8 mouse cellular contexts compared by ENCODE assay signal in genomic region chr12:79883651-79884050, GRCm38 (mm10).
"Had no signal": no experiment of that assay in that cellular context is flagged by ENCODE, and none has a peak within 500 bp of the region (broad histone marks: within the 10 kb centered on the region; RNA-seq: fewer than 3 reads in every experiment).

No protein-coding gene starts in this region.

- DNase-seq: liver, postnatal 0 days; lung, adult 2 months; lung, postnatal 14 days; lung, postnatal 36 days; right cerebral cortex, postnatal 14 days; thymus, adult 18-20 months; thymus, postnatal 14 days; thymus, postnatal 36 days had no signal
